Mouse (Mus musculus): ENCODE measurements around the gene Pml. TPM values are rescaled to one million over a fixed set of nuclear protein-coding genes. Genes with fewer than 3 reads are reported as not detected.
"Not testable (repeated sequence)": the region's sequence is repeated elsewhere in the genome, so short reads cannot be mapped to it uniquely, and the experiment has no call there.

Gene Pml
- total RNA-seq, 1 experiment from 2014 or later: 21.4 TPM

DNA sequence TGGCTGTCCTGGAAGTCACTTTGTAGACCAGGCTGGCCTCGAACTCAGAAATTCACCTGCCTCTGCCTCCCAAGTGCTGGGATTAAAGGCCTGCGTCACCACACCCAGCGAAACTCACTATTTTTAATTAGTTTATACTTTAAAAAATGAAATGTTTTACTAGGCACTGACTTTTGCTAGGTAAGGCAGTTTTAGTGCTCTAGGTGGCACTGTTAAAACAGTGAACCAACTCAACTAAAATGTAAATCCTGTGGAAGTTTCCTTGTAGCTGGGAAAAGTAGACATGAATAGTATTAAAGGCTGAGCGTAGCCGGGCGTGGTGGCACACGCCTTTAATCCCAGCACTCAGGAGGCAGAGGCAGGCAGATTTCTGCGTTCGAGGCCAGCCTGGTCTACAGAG lies 22.0 kb upstream of the Pml start:
- DNase-seq: not testable (repeated sequence)

DNA sequence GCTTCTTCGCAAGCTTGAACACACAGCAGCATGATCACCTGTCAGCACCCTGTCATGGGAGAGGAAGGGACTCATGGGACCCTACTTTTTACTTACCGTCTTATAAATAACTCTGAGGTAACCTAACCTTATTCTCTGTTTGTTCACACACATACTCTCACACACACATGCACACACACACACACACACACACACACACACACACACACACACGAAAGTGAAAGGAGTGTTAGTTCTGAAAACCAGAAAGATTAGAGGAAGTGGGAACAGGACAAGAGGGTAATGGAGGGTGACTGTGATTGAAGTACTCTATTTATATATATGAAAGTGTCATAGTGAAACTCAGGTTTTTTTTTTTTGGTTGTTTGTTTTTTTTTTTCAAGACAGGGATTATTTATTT lies 21.5 kb upstream of the Pml start:
- no peak for DNase-seq

DNA sequence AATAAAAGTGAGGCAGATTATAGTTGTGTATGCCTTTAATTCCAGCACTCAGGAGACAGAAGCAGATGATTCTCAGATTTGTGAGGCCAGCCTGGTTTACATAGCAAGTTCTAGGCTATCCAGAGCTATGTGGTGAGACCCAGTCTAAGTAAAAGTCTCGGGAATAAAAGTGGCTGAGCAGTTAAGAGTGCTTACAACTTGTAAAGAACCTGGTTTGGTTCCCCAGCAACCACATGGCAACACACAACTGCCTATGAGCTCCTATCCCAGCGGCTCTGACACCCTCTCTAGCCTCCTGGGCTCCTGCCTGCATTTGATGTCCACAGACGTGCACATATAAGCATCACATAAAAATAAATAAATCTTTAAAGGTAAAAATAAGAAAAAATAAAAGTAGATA lies 20.5 kb upstream of the Pml start:
- DNase-seq: no peak

- peak; percentile 73 for DNase-seq
These were observed 19.1 kb upstream of the Pml start for GRCm38 (mm10) chr9:58268384-58269313.

DNA sequence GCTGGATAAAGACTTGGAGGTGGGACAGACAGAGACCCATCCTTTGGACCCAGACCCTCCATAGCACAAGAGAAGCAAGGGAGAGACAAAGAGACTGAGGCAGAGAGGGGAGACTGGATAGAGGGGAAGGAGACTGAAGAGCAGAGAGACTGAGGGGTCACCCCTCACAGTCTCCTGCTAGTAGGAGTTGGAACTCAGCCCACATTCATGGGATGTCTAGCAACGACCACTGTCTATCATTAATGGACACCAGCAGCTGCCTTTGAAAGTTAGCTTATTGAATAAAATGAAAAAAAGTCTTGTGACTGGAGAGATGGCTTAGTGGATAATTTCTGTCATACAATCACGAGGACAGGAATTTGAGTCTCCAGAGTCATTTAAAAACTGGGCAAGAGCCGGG lies 17.5 kb upstream of the Pml start:
- DNase-seq: no peak

GRCm38 (mm10) chr9:58266571-58267011 lies 17.0 kb upstream of the Pml start:
- no peak for DNase-seq

GRCm38 (mm10) chr9:58265368-58265767 lies 15.8 kb upstream of the Pml start:
- DNase-seq: no peak

GRCm38 (mm10) chr9:58262507-58262906 lies 12.9 kb upstream of the Pml start:
- DNase-seq: no peak

DNA sequence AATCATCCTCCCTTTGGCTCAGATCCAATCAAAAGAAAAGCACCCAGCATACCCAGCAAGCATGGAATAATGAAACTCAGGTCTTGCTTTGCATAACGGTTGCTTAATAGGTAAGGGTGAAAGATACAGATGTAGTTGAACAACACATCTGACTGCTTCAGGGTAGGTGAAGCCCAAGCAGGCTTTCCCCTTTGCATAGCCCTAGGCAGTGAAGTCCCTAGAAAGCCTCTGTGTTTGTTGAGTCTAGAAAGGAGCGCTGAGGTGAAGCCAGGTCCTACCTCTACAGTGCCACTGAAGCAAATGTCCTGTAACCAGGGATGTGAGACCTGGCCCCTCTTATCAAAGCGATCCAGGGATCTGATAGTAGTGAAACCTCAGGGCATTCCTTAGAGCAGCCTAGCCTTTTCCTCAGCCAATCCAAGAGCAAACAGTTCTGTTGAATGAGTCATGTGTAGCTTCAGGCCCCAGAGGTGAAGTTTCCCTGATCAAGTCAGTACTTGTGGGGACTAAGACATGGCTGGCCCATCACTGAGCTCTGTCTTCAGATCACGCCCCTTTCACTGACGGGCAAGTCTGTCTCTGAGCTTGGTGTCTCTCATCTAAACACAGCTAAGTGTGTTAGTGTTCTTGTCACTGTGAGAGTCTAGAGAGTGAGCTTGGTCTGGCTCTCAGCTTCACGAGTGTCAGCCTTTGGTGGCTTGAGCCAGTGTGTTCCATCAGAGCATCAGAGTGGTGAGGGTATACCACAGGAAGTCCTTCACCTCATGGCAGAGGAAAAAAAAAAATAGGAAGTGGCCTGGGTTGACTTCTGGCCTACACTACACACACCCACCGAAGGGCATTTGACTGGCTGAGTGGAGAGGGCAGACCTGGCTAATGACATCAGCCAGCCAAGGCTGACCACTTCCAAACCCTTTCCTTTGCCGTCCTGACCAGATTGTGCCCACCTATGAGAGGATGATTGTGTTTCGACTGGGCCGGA lies 6.4 kb upstream of the Pml start:
- DNase-seq: no peak

- DNase-seq: no peak
These were observed 5.5 kb upstream of the Pml start for GRCm38 (mm10) chr9:58255105-58255504.

DNA sequence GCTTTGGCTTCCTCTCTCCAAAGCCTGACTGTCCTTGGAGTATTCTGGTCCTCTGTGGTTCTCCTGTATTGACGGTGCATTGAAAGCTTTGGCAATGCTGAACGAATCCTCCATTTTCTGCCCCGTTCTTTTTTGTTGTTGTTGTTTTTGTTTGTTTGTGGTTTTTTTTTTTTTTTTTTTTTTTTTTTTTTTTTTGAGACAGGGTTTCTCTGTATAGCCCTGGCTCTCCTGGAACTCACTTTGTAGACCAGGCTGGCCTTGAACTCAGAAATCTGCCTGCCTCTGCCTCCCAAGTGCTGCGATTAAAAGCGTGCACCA lies 4.2 kb upstream of the Pml start:
- not testable (repeated sequence) for DNase-seq

DNA sequence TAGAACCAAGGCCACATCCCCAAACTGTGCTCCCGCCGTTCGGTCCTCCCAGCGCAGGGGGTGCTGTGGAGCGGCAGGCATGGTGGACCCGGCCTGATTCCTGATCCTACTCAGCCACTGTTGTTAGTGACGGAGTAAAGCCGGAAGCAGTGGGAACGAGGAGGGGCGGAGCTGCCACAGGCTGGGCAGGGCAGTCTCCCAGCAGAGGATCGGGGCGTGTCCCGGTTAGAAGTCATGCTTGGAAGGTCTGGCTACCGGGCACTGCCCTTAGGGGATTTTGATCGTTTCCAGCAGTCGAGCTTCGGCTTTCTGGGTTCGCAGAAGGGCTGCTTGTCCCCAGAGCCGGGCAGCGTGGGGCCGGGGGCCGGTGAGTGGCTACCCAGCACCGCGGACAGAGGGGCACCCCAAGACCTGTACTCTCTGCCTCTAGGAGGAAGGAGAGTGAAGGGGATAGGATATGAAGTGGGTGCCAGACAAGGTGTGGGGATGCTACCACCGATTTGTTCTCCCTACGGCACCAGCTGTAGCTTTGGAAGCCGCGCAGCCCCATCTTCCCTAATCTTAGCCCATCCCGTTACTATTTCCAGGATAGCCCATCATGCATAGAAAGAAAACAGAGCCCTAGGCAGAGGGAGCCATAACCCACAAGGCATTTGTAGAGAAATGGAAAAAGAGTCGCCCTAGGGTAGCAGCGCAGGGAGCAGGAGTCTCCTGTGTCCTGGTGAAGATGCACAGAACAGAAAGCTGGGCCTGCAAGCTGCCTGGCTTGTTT lies 3.6 kb upstream of the Pml start, which contains the start of gene Stoml1:
Gene Stoml1, plus strand, starts transcription at position 132 of the 772 bp plus-strand sequence.
- peak; percentile 97 for DNase-seq

DNA sequence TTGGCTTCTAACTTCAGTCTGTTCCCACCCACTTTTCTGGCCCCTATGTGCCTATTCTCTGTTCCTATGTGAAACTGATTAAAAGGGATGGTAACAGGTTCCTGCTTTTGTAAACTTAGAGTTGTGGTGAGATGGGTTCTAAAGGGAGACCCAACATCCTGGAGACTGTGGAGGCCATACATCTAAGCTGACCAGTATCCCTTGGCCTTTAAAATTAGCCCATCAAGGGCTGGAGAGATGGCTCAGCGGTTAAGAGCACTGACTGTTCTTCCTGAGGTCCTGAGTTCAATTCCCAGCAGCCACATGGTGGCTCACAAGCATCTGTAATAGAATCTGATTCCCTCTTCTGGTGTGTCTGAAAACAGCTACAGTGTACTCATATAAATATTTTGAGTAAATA lies 1.1 kb upstream of the Pml start:
- DNase-seq: not testable (repeated sequence)

- DNase-seq: no peak
These were observed 736 bp upstream of the Pml start for GRCm38 (mm10) chr9:58250322-58250721.

DNA sequence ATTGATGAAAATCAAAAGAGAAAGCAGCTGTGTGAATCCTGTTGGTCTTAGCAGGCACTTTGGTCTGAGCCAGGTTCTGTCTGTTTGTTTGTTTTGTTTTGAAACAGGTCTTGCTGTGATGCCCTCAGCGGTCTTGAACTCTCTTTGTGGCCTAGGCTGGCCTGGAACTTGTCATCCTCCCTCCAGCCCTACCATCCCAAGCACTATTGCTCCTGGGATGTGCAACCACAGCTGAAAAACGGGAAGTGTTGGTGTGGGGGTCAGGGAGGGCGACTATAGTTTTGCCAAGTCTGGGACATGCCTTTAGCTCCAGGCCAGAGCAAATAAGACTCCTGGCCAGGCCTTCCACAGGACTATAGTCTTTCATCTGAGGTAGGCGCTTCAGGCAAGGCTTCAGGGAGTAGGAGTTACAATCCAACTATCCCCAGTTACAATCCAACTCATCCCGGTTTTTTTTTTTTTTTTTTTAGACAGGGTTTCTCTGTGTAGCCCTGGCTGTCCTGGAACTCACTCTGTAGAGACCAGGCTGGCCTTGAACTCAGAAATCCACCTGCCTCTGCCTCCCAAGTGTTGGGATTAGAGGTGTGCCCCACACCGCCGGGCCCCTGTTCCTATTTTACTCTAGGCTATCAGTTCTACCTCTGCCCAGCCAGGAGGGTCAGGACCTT lies 706 bp downstream of the Pml start:
- DNase-seq: no peak

DNA sequence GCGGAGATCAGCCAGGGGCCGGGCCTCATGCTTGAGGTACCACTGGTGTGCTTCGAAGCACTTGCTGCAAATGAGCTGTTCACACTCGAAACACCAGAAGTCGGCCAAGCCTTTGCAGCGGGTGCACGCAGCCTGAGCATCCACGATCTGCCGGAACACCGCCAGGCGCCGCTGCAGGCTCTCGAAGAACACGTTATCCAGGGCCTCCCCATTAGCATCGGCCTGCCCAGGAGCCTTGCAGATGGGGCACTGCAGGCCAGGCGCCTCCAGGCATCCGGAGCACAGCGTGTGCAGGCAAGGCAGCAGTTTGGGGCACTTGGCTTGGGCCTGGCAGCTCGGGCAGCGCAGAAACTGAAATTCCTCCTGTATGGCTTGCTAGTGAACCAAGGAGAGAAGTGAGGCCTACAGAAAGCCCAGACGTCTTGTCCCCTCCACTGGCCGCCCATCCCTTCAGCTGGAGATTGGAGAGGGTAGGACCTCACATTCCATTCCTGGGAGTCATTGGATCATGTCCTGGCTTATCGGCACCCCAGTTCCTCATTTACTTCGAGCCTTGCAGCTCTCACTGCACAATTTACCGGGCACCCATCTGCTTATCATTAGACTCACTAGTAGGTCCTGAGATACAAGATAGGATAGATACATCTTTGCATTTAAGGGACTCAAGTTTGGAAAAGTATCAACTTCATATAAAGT lies 2.4 kb downstream of the Pml start:
- DNase-seq: peak; percentile 93

GRCm38 (mm10) chr9:58246083-58246591 lies 3.4 kb downstream of the Pml start:
- DNase-seq: no peak

- no peak for DNase-seq
These were observed 5.9 kb downstream of the Pml start for GRCm38 (mm10) chr9:58243696-58244095.

DNA sequence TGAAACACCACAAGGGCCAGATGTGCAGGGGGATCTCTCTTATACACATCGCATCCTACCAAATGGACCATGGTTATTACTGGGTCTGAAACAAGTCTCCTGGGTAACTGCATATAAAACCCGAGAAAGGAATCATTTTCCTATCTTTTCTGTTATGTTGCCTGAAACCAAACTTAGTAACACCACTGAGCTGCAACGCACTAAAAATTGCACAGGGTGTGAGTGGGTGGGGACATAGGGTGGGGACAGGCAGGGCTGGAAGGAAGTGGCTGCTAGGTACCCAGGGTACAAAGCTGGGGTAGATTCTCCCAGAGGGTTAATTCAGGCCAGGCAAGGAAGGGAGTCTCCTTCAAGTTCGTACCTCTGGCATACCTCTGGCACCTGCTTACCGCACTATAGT lies 6.9 kb downstream of the Pml start:
- DNase-seq: no peak

- DNase-seq: peak; percentile 81
These were observed 7.7 kb downstream of the Pml start for GRCm38 (mm10) chr9:58241780-58242485.

Measured in adrenal gland, postnatal 14 days (tissue).